Mouse (Mus musculus): Measurements from ENCODE around the gene Zik1.

DNA sequence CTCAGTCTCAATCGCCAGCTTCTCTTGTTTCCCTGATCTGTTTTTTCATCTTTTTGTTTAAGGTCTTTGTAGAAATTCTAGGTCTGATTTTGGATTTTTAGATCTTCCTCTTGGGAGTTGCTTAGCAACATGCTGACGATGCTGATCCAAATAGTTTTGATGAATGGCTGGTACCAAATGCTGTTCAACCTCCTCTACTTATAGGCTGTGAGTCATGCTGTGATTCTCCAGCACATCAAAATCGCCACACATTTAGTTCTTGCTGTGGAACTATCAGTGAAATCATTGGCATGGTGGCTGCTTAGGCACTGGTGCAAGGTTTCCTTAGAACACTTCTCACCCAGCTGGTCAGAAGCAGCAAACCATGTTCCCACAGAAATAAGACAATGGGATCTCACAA lies 37.0 kb downstream of the Zik1 start:
- TF ChIP-seq CTCF (IDR thresholded peaks at IDR 0.05; ENCODE audit: low read depth) (no peak), EP300 (optimal IDR thresholded peaks at IDR 0.05) (no peak)

Data from stomach, postnatal 0 days (tissue).